Mouse (Mus musculus): ENCODE measurements around the gene Isca1. TPM values are rescaled to one million over a fixed set of nuclear protein-coding genes. Genes with fewer than 3 reads are reported as not detected.
A peak's percentile ranks its signal among the peaks of the same experiment; 100 is the strongest.
"Not testable (repeated sequence)": the region's sequence is repeated elsewhere in the genome, so short reads cannot be mapped to it uniquely, and the experiment has no call there.

Isca1 gene
- polyA plus RNA-seq, 1 experiment from 2014 or later = 171 TPM

- WGBS (ENCODE audit: insufficient replicate concordance) = 75% methylated on average over 11 of the region's 11 CpGs
- H3K4me3 ChIP-seq (ENCODE audit: low read depth, low read length) = no peak overlapping the region
- no peaks in the 10 kb centered on the region for H3K9me3 ChIP-seq (replicated peaks; ENCODE audit: control insufficient read depth, low read length)
- no peak overlapping the region for H3K27ac ChIP-seq (ENCODE audit: low read depth, low read length)
- ATAC-seq (replicated peaks; ENCODE audit: insufficient number of reproducible peaks, low FRiP score, low TSS enrichment) = no peak
- no peaks in the 10 kb centered on the region for H3K27me3 ChIP-seq (ENCODE audit: control insufficient read depth, insufficient read depth, low read length)
- no peak overlapping the region for H3K9ac ChIP-seq (ENCODE audit: low read depth, low read length)
- no peaks in the 10 kb centered on the region for H3K4me1 ChIP-seq (ENCODE audit: control insufficient read depth, insufficient read depth, low read length)
- H3K4me2 ChIP-seq = no peak overlapping the region
- no peaks in the 10 kb centered on the region for H3K36me3 ChIP-seq (ENCODE audit: control insufficient read depth, insufficient read depth, low read length)
Measured at GRCm38 (mm10) chr13:59741096-59741495, 28.5 kb downstream of the Isca1 start.

- Histone ChIP-seq H3K36me3 (ENCODE audit: control insufficient read depth, insufficient read depth, low read length) (no peaks in the 10 kb centered on the region), H3K27ac (ENCODE audit: low read depth, low read length) (no peak overlapping the region), H3K4me3 (ENCODE audit: low read depth, low read length) (no peak overlapping the region), H3K9me3 (replicated peaks; ENCODE audit: control insufficient read depth, low read length) (no peaks in the 10 kb centered on the region), H3K27me3 (ENCODE audit: control insufficient read depth, insufficient read depth, low read length) (no peaks in the 10 kb centered on the region), H3K9ac (ENCODE audit: low read depth, low read length) (no peak overlapping the region), H3K4me2 (no peak overlapping the region), H3K4me1 (ENCODE audit: control insufficient read depth, insufficient read depth, low read length) (no peaks in the 10 kb centered on the region)
- no peak for ATAC-seq (replicated peaks; ENCODE audit: insufficient number of reproducible peaks, low FRiP score, low TSS enrichment)
- 79% methylated on average over 4 of the region's 4 CpGs for WGBS (ENCODE audit: insufficient replicate concordance)
Measured at GRCm38 (mm10) chr13:59739397-59739796, 30.2 kb downstream of the Isca1 start.

DNA sequence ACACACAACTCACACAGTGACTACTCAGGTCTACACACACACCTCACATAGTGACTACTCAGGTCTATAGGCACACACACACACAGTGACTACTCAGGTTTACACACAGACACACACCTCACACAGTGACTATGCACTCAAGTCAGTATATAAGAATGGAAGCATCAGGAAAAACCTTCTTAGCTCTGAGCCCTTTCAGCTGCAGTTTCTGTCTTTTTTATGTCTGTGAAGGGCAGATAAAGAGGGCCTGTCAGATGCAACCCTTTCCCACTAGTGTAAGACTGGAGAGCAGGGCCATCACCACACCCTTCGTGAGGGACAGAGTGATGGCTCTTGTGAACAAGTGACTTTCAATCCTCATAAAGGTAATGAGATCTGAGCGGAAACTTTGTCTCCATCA lies 31.2 kb downstream of the Isca1 start:
- Histone ChIP-seq H3K9me3 (replicated peaks; ENCODE audit: control insufficient read depth, low read length) (no peaks in the 10 kb centered on the region), H3K4me3 (ENCODE audit: low read depth, low read length) (no peak overlapping the region), H3K36me3 (ENCODE audit: control insufficient read depth, insufficient read depth, low read length) (no peaks in the 10 kb centered on the region), H3K27ac (ENCODE audit: low read depth, low read length) (peak overlapping the region; percentile 77), H3K4me2 (no peak overlapping the region), H3K27me3 (ENCODE audit: control insufficient read depth, insufficient read depth, low read length) (no peaks in the 10 kb centered on the region), H3K4me1 (ENCODE audit: control insufficient read depth, insufficient read depth, low read length) (no peaks in the 10 kb centered on the region), H3K9ac (ENCODE audit: low read depth, low read length) (no peak overlapping the region)
- peak; percentile 68 for ATAC-seq (replicated peaks; ENCODE audit: insufficient number of reproducible peaks, low FRiP score, low TSS enrichment)
- 71% methylated on average over 2 of the region's 2 CpGs for WGBS (ENCODE audit: insufficient replicate concordance)

DNA sequence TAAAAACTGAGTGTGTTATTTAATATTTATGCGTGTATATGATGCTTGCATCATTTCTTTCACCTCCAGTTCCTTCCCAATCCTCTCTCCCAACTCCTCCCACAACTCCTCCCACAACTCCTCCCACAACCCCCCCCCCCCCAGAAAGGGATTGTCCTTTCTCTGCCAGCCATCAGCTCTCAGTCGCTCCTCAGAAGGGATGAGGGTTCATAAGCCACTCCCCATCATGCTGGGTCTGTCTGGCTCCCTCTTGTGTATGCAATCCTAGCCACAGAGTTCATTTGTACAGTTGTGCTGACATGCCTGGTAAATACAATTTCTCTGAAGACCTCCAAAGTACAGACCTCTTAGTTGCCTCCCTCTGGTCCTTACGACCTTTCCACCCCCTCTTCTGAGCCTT lies 34.4 kb downstream of the Isca1 start:
- H3K27ac ChIP-seq (ENCODE audit: low read depth, low read length) = no peak overlapping the region
- no peak overlapping the region for H3K9ac ChIP-seq (ENCODE audit: low read depth, low read length)
- H3K4me3 ChIP-seq (ENCODE audit: low read depth, low read length) = no peak overlapping the region
- H3K4me1 ChIP-seq (ENCODE audit: control insufficient read depth, insufficient read depth, low read length) = no peaks in the 10 kb centered on the region
- WGBS (ENCODE audit: insufficient replicate concordance) = 26% methylated on average over 3 of the region's 3 CpGs
- no peaks in the 10 kb centered on the region for H3K27me3 ChIP-seq (ENCODE audit: control insufficient read depth, insufficient read depth, low read length)
- H3K9me3 ChIP-seq (replicated peaks; ENCODE audit: control insufficient read depth, low read length) = no peaks in the 10 kb centered on the region
- H3K36me3 ChIP-seq (ENCODE audit: control insufficient read depth, insufficient read depth, low read length) = no peaks in the 10 kb centered on the region
- 0 out of 2 replicates have a peak, but pooled peaks have one; percentile 21 for ATAC-seq (replicated peaks; ENCODE audit: insufficient number of reproducible peaks, low FRiP score, low TSS enrichment)
- H3K4me2 ChIP-seq = no peak overlapping the region

DNA sequence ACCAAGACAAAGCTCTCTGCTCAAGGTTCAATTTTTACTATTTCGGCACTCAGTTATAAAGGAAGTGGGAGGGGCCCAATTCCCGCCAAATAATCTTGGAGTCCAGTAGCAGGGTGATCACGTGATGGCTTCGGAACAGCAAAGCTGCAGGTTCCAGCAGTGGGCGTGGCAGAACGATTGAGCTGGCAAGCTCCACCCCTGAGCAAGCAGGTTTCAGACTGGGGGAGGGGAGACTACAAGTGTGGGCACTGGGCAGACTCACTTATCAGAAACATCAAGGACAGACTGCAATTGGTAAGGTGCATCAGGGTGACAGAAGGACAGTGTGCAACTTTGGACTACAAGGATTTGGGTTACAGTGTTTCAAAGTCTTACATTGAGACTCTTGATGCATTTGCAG lies 35.3 kb downstream of the Isca1 start:
- H3K27me3 ChIP-seq (ENCODE audit: control insufficient read depth, insufficient read depth, low read length); H3K36me3 ChIP-seq (ENCODE audit: control insufficient read depth, insufficient read depth, low read length); H3K27ac ChIP-seq (ENCODE audit: low read depth, low read length); H3K4me2 ChIP-seq; ATAC-seq (replicated peaks; ENCODE audit: insufficient number of reproducible peaks, low FRiP score, low TSS enrichment); H3K4me1 ChIP-seq (ENCODE audit: control insufficient read depth, insufficient read depth, low read length); H3K9me3 ChIP-seq (replicated peaks; ENCODE audit: control insufficient read depth, low read length); H3K4me3 ChIP-seq (ENCODE audit: low read depth, low read length); H3K9ac ChIP-seq (ENCODE audit: low read depth, low read length): not testable (repeated sequence)
- WGBS (ENCODE audit: insufficient replicate concordance) = 33% methylated on average over 6 of the region's 6 CpGs

- 81% methylated on average over 2 of the region's 4 CpGs for WGBS (ENCODE audit: insufficient replicate concordance)
- Histone ChIP-seq H3K27me3 (ENCODE audit: control insufficient read depth, insufficient read depth, low read length) (no peaks in the 10 kb centered on the region), H3K4me1 (ENCODE audit: control insufficient read depth, insufficient read depth, low read length) (no peaks in the 10 kb centered on the region), H3K4me2 (no peak overlapping the region), H3K9me3 (replicated peaks; ENCODE audit: control insufficient read depth, low read length) (no peaks in the 10 kb centered on the region), H3K36me3 (ENCODE audit: control insufficient read depth, insufficient read depth, low read length) (no peaks in the 10 kb centered on the region), H3K27ac (ENCODE audit: low read depth, low read length) (no peak overlapping the region), H3K4me3 (ENCODE audit: low read depth, low read length) (no peak overlapping the region), H3K9ac (ENCODE audit: low read depth, low read length) (no peak overlapping the region)
- ATAC-seq (replicated peaks; ENCODE audit: insufficient number of reproducible peaks, low FRiP score, low TSS enrichment) = no peak
Measured at GRCm38 (mm10) chr13:59733936-59734335, 35.7 kb downstream of the Isca1 start.

GRCm38 (mm10) chr13:59731652-59732051 lies 38.0 kb downstream of the Isca1 start, which contains the start of gene Spata31d1d:
Gene Spata31d1d (minus strand): TSS chr13:59731752.
- H3K9me3 ChIP-seq (replicated peaks; ENCODE audit: control insufficient read depth, low read length) = no peaks in the 10 kb centered on the region
- ATAC-seq (replicated peaks; ENCODE audit: insufficient number of reproducible peaks, low FRiP score, low TSS enrichment) = no peak
- H3K27ac ChIP-seq (ENCODE audit: low read depth, low read length) = no peak within 1 kb of the TSS
- whole genome bisulfite sequencing (ENCODE audit: insufficient replicate concordance) = 40% methylated on average over 7 of the region's 7 CpGs
- H3K4me3 ChIP-seq (ENCODE audit: low read depth, low read length) = no peak within 1 kb of the TSS
- H3K36me3 ChIP-seq (ENCODE audit: control insufficient read depth, insufficient read depth, low read length) = no peaks in the 10 kb centered on the region
- no peak within 1 kb of the TSS for H3K9ac ChIP-seq (ENCODE audit: low read depth, low read length)
- H3K27me3 ChIP-seq (ENCODE audit: control insufficient read depth, insufficient read depth, low read length) = no peaks in the 10 kb centered on the region; the same call in 1 of the 2 replicates
- no peaks in the 10 kb centered on the region for H3K4me1 ChIP-seq (ENCODE audit: control insufficient read depth, insufficient read depth, low read length)
- no peak within 1 kb of the TSS for H3K4me2 ChIP-seq

DNA sequence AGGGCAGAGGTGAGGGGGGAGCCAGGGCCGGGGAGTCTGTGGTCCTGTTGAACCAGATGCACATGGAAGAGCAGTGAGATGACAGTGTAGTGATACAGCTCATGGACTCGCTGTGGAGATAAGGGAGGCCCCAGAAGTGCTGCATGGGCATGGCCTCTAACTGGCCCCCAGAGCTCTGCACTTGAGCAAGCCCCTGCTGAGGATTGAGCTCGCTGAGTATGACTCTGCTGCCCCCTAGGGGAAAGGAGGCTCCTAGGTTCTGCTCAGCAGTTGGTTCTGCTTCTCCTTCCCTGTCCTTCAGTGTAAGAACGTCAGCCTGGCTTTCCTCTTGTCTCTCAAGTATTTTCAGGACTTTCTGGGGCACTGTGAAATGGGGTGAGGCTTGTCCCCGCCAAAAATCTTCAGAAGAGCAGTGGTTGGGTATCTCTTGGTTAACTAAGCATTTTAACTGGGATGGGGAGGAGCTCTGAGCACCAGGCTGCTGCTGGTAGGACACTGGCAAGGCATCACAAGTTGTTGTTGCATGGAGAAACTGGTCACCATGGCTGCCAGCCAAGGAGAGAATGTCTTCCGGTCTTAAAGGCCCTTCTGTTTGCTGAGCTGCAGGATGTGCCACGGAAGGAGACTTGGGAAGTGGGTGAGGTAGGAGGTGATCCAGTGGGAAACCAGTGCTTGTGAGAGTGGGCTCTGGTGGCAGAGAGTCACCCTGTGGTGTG lies 41.1 kb downstream of the Isca1 start:
- H3K9ac ChIP-seq (ENCODE audit: low read depth, low read length) = no peak overlapping the region
- H3K27ac ChIP-seq (ENCODE audit: low read depth, low read length) = no peak overlapping the region
- no peaks in the 10 kb centered on the region for H3K9me3 ChIP-seq (replicated peaks; ENCODE audit: control insufficient read depth, low read length)
- H3K27me3 ChIP-seq (ENCODE audit: control insufficient read depth, insufficient read depth, low read length) = no peaks in the 10 kb centered on the region; the same call in 1 of the 2 replicates
- H3K4me1 ChIP-seq (ENCODE audit: control insufficient read depth, insufficient read depth, low read length) = no peaks in the 10 kb centered on the region
- peak overlapping the region; percentile 20; the same call in 1 of the 2 replicates for H3K4me2 ChIP-seq
- H3K4me3 ChIP-seq (ENCODE audit: low read depth, low read length) = no peak overlapping the region
- no peaks in the 10 kb centered on the region for H3K36me3 ChIP-seq (ENCODE audit: control insufficient read depth, insufficient read depth, low read length)
- ATAC-seq (replicated peaks; ENCODE audit: insufficient number of reproducible peaks, low FRiP score, low TSS enrichment) = peak; percentile 65; the same call in 1 of the 2 replicates
- WGBS (ENCODE audit: insufficient replicate concordance) = 20% methylated on average over 7 of the region's 7 CpGs

Data from heart, embryonic 11.5 days (tissue).